Mouse (Mus musculus) lung, postnatal 0 days (tissue): ENCODE measurements around the gene Xlr4a. TPM values are rescaled to one million over a fixed set of nuclear protein-coding genes. Genes with fewer than 3 reads are reported as not detected.

Experiments
- ATAC-seq: fragments of 200-750 bp; cut with Nextera tagmentation; 2 replicates; pipeline ENCODE4 v1.8.0; 2017; ENCODE audit warnings: moderate library complexity
- DNase-seq: peaks from one replicate; pipeline ENCODE4 v3.0.0-alpha.2; 2016; ENCODE audit warnings: low spot score
- H3K27ac ChIP-seq: fragments of 300-500 bp; sonication (generic); 2 replicates; pipeline ENCODE4 v1.5.1; 2014; ENCODE audit warnings: antibody characterized with exemption, mild to moderate bottlenecking, low read length, mixed read lengths
- H3K27me3 ChIP-seq: fragments of 300-500 bp; sonication (generic); replicated peaks from 2 replicates; pipeline ENCODE4 v1.6.1; 2014; ENCODE audit warnings: low read length, mixed read lengths; ENCODE audit not compliant: insufficient read depth
- H3K36me3 ChIP-seq: fragments of 300-500 bp; sonication (generic); 2 replicates; pipeline ENCODE4 v1.6.1; 2014; ENCODE audit warnings: low read length, mixed read lengths; ENCODE audit not compliant: insufficient read depth
- H3K4me1 ChIP-seq: fragments of 300-500 bp; sonication (generic); 2 replicates; pipeline ENCODE4 v1.6.1; 2014; ENCODE audit warnings: antibody characterized with exemption, low read depth, low read length, mixed read lengths; ENCODE audit not compliant: insufficient read depth
- H3K4me2 ChIP-seq: fragments of 300-500 bp; sonication (generic); replicated peaks from 2 replicates; pipeline ENCODE4 v1.6.1; 2014; ENCODE audit warnings: low read depth, mild to moderate bottlenecking, low read length, moderate library complexity, mixed read lengths
- H3K4me3 ChIP-seq: fragments of 300-500 bp; sonication (generic); 2 replicates; pipeline ENCODE4 v1.5.1; 2014; ENCODE audit warnings: low read depth, low read length
- H3K9ac ChIP-seq: fragments of 300-500 bp; sonication (generic); replicated peaks from 2 replicates; pipeline ENCODE4 v1.6.1; 2014; ENCODE audit warnings: low read depth, mild to moderate bottlenecking
- H3K9me3 ChIP-seq: fragments of 300-500 bp; sonication (generic); 2 replicates; pipeline ENCODE4 v1.6.1; 2016; ENCODE audit warnings: low read length, mixed read lengths
- CTCF ChIP-seq: IDR thresholded peaks from 2 replicates; pipeline ENCODE4 v1.5.1; 2016; ENCODE audit warnings: antibody characterized with exemption, mild to moderate bottlenecking
- EP300 ChIP-seq: IDR thresholded peaks from 2 replicates; pipeline ENCODE4 v1.6.1; 2016; ENCODE audit warnings: antibody characterized with exemption, mild to moderate bottlenecking, control low read depth
- WGBS: fragments of 180-500 bp; shearing (Covaris S2); extraction: QIAGEN DNeasy Blood & Tissue Kit; methylation state at CpG from one replicate; pipeline ENCODE4 v1.1.7; 2014; 5-methylcytosine and 5-hydroxymethylcytosine counted together
- polyA plus RNA-seq: library from polyadenylated mRNA; unstranded; fragments of >200 nt; fragmentation: Nextera tagmentation; extraction: Ambion mirVana; gene quantifications from 2 replicates; pipeline ENCODE4 v1.2.1, GENCODE M21; 2015

Xlr4a gene
- polyA plus RNA-seq, 1 experiment from 2014 or later = 0.69 TPM

GRCm38 (mm10) chrX:73063512-73064414 lies 18.5 kb downstream of the Xlr4a start:
- Histone ChIP-seq H3K36me3 (no peaks in the 10 kb centered on the region), H3K9me3 (no peaks in the 10 kb centered on the region), H3K9ac (no peak overlapping the region), H3K4me2 (no peak overlapping the region), H3K27me3 (no peaks in the 10 kb centered on the region), H3K27ac (no peak overlapping the region), H3K4me1 (no peaks in the 10 kb centered on the region), H3K4me3 (no peak overlapping the region)
- 47% methylated on average over 13 of the region's 24 CpGs for WGBS
- no peak for DNase-seq
- TF ChIP-seq CTCF (no peak), EP300 (no peak)
- no peak for ATAC-seq

- Histone ChIP-seq H3K9me3 (no peaks in the 10 kb centered on the region), H3K4me3 (no peak overlapping the region), H3K4me2 (no peak overlapping the region), H3K36me3 (no peaks in the 10 kb centered on the region), H3K27ac (no peak overlapping the region), H3K4me1 (no peaks in the 10 kb centered on the region), H3K27me3 (no peaks in the 10 kb centered on the region), H3K9ac (no peak overlapping the region)
- no peak for DNase-seq
- 18% methylated on average over 5 of the region's 5 CpGs for WGBS
- ATAC-seq = no peak
- TF ChIP-seq EP300 (no peak), CTCF (no peak)
Observed at GRCm38 (mm10) chrX:73062323-73062722, 20.0 kb downstream of the Xlr4a start.

GRCm38 (mm10) chrX:73061528-73061927 lies 20.8 kb downstream of the Xlr4a start:
- WGBS = 65% methylated on average over 1 of the region's 1 CpGs
- no peaks in the 10 kb centered on the region for H3K4me1 ChIP-seq
- H3K36me3 ChIP-seq = no peaks in the 10 kb centered on the region
- no peak for TF ChIP-seq EP300
- no peak for TF ChIP-seq CTCF
- no peak for ATAC-seq
- H3K4me2 ChIP-seq = no peak overlapping the region
- H3K9me3 ChIP-seq = no peaks in the 10 kb centered on the region
- no peak overlapping the region for H3K9ac ChIP-seq
- H3K4me3 ChIP-seq = no peak overlapping the region
- no peak overlapping the region for H3K27ac ChIP-seq
- no peaks in the 10 kb centered on the region for H3K27me3 ChIP-seq
- DNase-seq = no peak

- TF ChIP-seq EP300 = no peak
- peak; percentile 90 for TF ChIP-seq CTCF
- WGBS = 11% methylated on average over 14 of the region's 14 CpGs
Observed at GRCm38 (mm10) chrX:73053860-73054563, 28.3 kb downstream of the Xlr4a start.

GRCm38 (mm10) chrX:73039666-73040065 lies 42.6 kb downstream of the Xlr4a start:
- no peaks in the 10 kb centered on the region for H3K4me1 ChIP-seq
- 82% methylated on average over 12 of the region's 12 CpGs for WGBS
- H3K9ac ChIP-seq = no peak overlapping the region
- H3K4me2 ChIP-seq = no peak overlapping the region
- no peaks in the 10 kb centered on the region for H3K9me3 ChIP-seq
- no peak overlapping the region for H3K4me3 ChIP-seq
- TF ChIP-seq EP300 (no peak), CTCF (no peak)
- DNase-seq (no peak), ATAC-seq (no peak)
- H3K36me3 ChIP-seq = no peaks in the 10 kb centered on the region
- no peaks in the 10 kb centered on the region for H3K27me3 ChIP-seq
- H3K27ac ChIP-seq = no peak overlapping the region

More at GRCm38 (mm10) chrX:73053860-73054563, 28.3 kb downstream of the Xlr4a start:
- H3K9ac ChIP-seq = no peak overlapping the region
- no peaks in the 10 kb centered on the region for H3K36me3 ChIP-seq
- no peaks in the 10 kb centered on the region for H3K4me1 ChIP-seq
- no peaks in the 10 kb centered on the region for H3K27me3 ChIP-seq
- no peak overlapping the region for H3K4me3 ChIP-seq
- DNase-seq = peak; percentile 91
- ATAC-seq = peak; percentile 97
- H3K9me3 ChIP-seq = no peaks in the 10 kb centered on the region
- H3K27ac ChIP-seq = no peak overlapping the region
- H3K4me2 ChIP-seq = no peak overlapping the region

GRCm38 (mm10) chrX:73038831-73039230 lies 43.4 kb downstream of the Xlr4a start:
- 75% methylated on average over 8 of the region's 8 CpGs for WGBS
- no peak for DNase-seq
- Histone ChIP-seq H3K27ac (no peak overlapping the region), H3K4me1 (no peaks in the 10 kb centered on the region), H3K9ac (no peak overlapping the region), H3K4me2 (no peak overlapping the region), H3K4me3 (no peak overlapping the region), H3K9me3 (no peaks in the 10 kb centered on the region), H3K27me3 (no peaks in the 10 kb centered on the region), H3K36me3 (no peaks in the 10 kb centered on the region)
- ATAC-seq = no peak
- TF ChIP-seq CTCF (no peak), EP300 (no peak)
